Mouse (Mus musculus): ENCODE data around the gene Mogat2.

Gene Mogat2

GRCm38 (mm10) chr7:99191411-99191810 is 47.0 kb downstream of the Mogat2 start:
- no peak for DNase-seq

- DNase-seq = no peak
Measured at GRCm38 (mm10) chr7:99189885-99190284, 48.5 kb downstream of the Mogat2 start.

GRCm38 (mm10) chr7:99188630-99189029 is 49.8 kb downstream of the Mogat2 start:
- DNase-seq = no peak

GRCm38 (mm10) chr7:99187451-99187850 is 51.0 kb downstream of the Mogat2 start:
- no peak for DNase-seq

- no peak for DNase-seq
Measured at GRCm38 (mm10) chr7:99185405-99185804, 53.0 kb downstream of the Mogat2 start.

GRCm38 (mm10) chr7:99183751-99184150 is 54.7 kb downstream of the Mogat2 start:
- no peak for DNase-seq

DNA sequence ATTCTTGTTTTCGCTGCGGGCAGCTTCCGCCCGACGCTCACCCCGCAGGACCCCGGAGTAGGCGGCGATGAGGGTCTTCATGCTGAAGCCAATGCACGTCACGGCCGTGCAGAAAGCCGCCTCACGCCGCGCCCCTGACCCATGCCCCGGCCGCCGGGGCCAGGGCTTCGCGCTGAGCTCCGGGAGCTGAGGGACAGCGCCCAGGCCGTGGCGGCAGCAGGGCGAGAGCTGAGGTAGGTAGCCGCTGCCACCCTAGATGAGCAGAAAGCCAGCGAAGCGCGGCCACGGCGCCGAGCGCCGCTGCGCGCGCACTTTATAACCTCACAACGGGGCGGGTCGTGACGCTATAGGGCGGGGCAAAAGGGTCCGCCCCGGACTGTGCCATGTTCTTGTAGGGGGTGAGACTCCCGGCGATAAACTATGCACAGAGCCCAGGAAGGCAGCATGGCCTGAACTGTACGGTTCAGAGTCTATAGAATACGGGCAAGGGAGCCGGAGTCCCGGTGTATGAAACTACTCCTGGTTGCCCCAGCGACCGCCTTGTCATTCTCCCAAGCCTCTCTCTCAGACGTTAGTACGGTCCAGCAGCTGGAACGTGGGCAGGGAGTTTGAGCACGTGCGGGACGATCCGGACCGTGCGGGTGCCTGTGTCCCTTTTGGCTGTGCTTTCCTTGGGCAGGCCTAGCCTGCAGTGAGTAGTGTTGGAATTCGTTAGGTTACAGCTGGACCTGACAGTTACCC is 55.8 kb downstream of the Mogat2 start, which contains the start of gene Dgat2:
TSS of gene Dgat2 (minus strand) at position 288 of the 741 bp plus-strand sequence.
- peak; percentile 84 to 97 for DNase-seq

GRCm38 (mm10) chr7:99181619-99182431 is 56.6 kb downstream of the Mogat2 start:
- peak in 1 of 2 experiments; percentile 43 for DNase-seq

DNA sequence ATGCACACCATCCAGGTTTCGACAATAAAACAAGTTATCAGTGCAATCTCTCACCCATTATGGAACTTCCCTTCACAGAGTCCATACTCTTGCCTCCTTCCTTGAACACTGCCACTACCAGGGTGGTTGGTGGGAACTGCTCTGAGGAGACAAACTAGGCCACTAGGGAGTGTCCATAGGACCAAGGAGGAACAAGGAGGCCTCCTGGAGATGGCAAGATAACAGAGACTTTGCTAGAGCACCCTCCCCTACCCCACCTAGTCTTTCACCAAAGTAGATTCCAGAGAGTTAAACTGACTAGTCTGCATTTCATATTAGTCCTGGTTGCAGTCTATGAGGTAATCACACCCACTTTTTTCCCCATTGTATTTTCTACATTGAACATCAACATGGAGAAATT is 58.3 kb downstream of the Mogat2 start:
- no peak for DNase-seq

DNA sequence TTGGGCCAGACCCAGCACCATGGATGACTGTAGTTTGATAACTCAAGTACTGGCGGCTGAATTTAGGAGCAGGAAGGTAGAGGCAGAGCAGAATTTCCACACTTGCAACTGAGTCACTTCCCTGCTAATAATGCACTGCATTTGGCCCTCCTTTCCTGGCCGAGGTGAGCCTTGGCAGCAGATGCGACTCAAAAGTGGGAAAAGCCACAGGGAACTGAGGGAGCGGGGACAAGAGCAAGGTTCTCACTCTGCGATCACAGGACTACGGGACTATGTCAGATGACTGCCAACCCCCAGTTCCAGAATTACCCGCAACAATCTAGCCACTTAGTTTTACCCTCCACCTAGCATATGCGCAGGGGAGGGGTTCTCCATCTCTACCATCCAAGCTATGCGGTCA is 59.1 kb downstream of the Mogat2 start:
- no peak for DNase-seq

GRCm38 (mm10) chr7:99177386-99177785 is 61.0 kb downstream of the Mogat2 start:
- DNase-seq = no peak

DNA sequence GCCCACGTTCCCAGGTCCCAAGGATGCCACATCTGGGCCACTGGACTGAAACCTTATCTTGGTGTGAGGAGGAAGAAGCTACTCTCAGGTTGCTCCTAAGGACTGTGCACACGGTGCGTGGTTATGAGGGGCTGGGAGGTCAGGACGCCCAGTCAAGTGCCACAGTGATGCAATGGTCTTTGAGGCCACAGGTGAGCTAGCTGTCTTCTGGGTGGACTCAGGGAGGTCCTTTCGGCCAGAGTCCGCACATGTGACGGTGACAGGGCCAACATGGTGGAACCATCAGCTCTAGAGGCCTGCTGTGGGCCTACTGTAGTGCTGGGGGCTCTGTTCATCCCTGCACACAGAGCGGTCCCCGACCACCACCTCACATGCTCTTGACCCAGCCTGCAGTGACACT is 62.8 kb downstream of the Mogat2 start:
- no peak for DNase-seq

GRCm38 (mm10) chr7:99175118-99175517 is 63.3 kb downstream of the Mogat2 start:
- no peak for DNase-seq

DNA sequence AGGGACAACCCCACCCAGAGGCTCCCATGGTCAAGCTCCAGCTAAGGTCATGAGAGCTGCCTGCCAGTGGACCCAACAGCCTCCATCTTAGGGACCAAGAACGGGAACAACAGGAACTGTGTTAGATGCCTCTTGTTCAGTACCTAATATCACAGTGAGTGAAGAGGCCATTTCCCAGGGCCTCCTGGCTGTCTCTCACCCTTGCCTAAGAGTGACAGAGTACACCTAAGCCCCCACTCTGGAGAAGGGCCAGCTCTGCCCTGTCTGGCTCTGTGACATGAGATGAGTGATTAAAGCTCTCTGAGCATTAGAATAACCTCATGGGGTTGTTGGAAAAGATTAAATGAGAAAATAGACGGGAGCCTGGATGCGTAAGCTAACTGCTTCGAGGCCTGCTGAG is 64.4 kb downstream of the Mogat2 start:
- DNase-seq = no peak

DNA sequence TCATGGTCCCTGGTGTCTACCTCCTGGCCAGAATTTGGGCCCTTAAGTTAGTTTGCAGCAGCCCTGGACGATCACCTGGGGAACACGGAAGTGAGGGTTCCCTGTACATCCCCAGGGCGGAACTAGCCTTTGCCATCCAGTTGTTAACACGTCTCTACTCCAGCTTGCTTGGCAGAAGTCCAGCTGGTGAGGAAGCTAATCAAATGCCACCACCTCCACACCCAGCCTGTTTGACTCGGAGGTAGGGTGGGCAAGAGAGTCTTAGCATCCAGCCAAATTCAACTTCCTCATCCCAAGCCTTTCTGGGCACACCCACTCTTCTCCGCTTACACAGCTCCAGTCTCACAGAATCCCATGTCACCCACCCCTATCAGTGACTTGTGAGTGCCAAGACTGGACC is 65.5 kb downstream of the Mogat2 start:
- no peak for DNase-seq

GRCm38 (mm10) chr7:99171730-99172463 is 66.5 kb downstream of the Mogat2 start:
- DNase-seq = no peak

DNA sequence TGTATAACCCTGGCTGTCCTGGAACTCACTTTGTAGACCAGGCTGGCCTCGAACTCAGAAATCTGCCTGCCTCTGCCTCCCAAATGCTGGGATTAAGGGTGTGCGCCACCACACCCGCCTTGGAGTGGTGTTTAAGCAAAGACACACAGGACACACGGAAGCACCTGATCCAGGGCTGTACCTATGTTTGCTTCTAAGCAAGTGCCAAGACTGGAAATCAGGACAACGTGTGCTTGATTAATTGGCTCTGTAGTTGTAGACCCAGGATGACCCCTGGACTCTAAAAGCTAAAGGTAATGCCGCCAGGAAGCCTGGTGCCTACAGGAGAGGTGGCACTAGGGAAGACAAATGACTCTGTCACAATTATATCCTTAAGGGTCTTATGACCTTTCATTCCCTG is 67.9 kb downstream of the Mogat2 start:
- DNase-seq = no peak

DNA sequence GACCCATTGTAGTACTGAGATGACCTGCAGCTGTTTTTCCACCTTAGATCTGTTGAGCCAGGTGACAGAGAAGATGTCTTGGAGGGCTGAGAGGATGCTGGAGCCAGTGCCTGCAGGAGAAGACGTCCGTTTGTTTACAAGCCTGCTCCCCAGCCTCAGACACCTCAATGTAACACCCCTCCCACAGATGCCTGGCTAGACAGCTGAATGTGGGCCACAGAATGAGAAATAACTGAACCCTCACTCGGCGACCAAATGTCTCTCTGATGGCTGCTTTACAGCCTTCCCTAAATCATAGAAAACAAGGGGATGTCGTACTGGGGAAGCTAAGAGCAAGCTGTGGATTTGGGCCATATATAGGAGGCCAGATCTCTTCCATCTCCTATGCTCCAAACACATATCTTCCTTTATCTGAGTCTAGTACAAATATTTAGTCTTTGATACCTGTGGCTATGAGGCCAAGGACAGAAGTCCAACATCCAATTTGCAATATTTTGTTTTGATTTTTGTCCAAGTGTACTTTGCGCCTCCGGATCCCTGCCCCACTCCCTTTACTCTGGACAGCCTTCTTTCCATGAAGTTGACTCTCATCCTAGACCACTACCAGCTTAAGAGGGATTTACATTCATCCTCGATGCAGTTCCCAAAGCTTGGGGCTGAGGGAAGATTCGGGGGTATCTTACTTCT is 68.6 kb downstream of the Mogat2 start:
- DNase-seq = no peak
